Mouse (Mus musculus) stomach, postnatal 0 days (tissue): ENCODE results near the gene Pgam1.

ENCODE experiments used
- CTCF ChIP-seq: IDR thresholded peaks from 2 replicates; pipeline ENCODE4 v1.5.1; 2016; ENCODE audit warnings: antibody characterized with exemption, low read depth, mild to moderate bottlenecking, moderate library complexity
- EP300 ChIP-seq: optimal IDR thresholded peaks from 2 replicates; pipeline ENCODE3; 2016; ENCODE audit warnings: antibody characterized with exemption

DNA sequence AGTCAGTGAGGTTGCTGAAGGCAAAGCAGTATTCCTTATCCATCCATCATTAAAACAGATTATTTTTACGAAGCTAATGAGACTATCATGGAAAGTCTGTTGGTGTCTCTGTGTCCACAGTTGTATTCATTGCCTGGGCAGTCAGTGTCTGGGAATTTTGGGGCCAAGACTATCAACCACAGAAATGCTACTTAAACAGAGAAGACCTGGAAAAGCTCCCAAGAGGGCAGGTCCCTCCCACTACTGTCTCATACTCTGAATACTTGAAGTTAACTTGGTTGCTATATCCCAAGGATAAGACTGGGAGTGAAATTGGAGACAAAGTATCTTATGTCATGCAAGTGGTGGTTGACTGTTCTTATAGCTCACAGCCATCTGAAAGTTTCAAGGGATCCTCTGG, 24.2 kb downstream of the Pgam1 start:
- TF ChIP-seq CTCF (no peak), EP300 (no peak)
